Mouse (Mus musculus) hematopoietic stem cell, adult 5-6 weeks (primary cell): ENCODE measurements around the gene Otud7b. TPM values are rescaled to one million over a fixed set of nuclear protein-coding genes. Genes with fewer than 3 reads are reported as not detected.
A peak's percentile ranks its signal among the peaks of the same experiment; 100 is the strongest.
"Not testable (repeated sequence)": the region's sequence is repeated elsewhere in the genome, so short reads cannot be mapped to it uniquely, and the experiment has no call there.

Experiments used
- ATAC-seq, 2 experiments: fragments of 125-278 bp in 1 of 2; replicated peaks in 1 of 2; 2 replicates each; pipeline ENCODE4 v1.8.0; 2016 to 2017; ENCODE audit warnings: inconsistent platforms in 2 of 2, mild to moderate bottlenecking in 2 of 2, moderate number of reproducible peaks in 2 of 2, low read depth in 1 of 2, moderate TSS enrichment in 1 of 2; ENCODE audit not compliant: low FRiP score in 2 of 2, poor library complexity in 2 of 2, severe bottlenecking in 2 of 2, insufficient read depth in 1 of 2, low TSS enrichment in 1 of 2
- total RNA-seq: library from RNA; stranded (forward); fragments of 172-1452, 232-1000 nt; gene quantifications from 2 replicates; pipeline ENCODE4 v1.2.3, GENCODE M21; 2017

Otud7b gene
- total RNA-seq, 1 experiment from 2014 or later = 34.7 TPM

- no peak for ATAC-seq
Measured at GRCm38 (mm10) chr3:96168466-96169158, 64.3 kb downstream of the Otud7b start.

GRCm38 (mm10) chr3:96170276-96170675, 65.9 kb downstream of the Otud7b start:
- ATAC-seq = no peak

- no peak for ATAC-seq
Measured at GRCm38 (mm10) chr3:96170976-96171545, 66.7 kb downstream of the Otud7b start.

- ATAC-seq = no peak
Measured at GRCm38 (mm10) chr3:96171583-96172196, 67.4 kb downstream of the Otud7b start.

- ATAC-seq = peak; percentile 81 to 95
Measured at GRCm38 (mm10) chr3:96172197-96173178, 68.2 kb downstream of the Otud7b start, which contains the start of gene Sf3b4. TSS of gene Sf3b4 (plus strand) at chr3:96172332.

GRCm38 (mm10) chr3:96173185-96173584, 68.9 kb downstream of the Otud7b start:
- ATAC-seq = no peak

GRCm38 (mm10) chr3:96174042-96174441, 69.7 kb downstream of the Otud7b start:
- not testable (repeated sequence) for ATAC-seq

- ATAC-seq = no peak
Measured at GRCm38 (mm10) chr3:96175251-96175650, 70.9 kb downstream of the Otud7b start.

GRCm38 (mm10) chr3:96178427-96178826, 74.1 kb downstream of the Otud7b start:
- no peak for ATAC-seq

DNA sequence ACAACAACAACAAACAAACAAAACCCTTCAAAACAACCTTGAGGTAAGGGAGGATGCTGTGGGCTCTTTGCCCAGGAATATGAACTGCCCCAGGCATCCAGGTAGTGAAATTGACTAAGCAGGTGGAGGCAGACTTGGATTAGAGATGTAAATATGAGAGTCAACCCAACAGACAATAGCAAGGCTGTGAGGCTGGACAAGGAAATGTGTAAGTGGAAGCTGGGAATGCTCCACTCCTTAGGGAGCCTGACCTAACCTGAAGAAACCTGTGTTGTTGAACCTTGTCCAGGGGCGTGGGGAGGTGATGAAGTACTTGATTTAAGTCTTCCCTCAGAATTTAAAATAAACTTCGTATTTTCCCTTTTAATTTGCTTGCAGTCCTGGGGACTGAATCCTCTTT, 74.6 kb downstream of the Otud7b start:
- ATAC-seq = no peak

- ATAC-seq = no peak
Measured at GRCm38 (mm10) chr3:96179531-96179930, 75.2 kb downstream of the Otud7b start.

DNA sequence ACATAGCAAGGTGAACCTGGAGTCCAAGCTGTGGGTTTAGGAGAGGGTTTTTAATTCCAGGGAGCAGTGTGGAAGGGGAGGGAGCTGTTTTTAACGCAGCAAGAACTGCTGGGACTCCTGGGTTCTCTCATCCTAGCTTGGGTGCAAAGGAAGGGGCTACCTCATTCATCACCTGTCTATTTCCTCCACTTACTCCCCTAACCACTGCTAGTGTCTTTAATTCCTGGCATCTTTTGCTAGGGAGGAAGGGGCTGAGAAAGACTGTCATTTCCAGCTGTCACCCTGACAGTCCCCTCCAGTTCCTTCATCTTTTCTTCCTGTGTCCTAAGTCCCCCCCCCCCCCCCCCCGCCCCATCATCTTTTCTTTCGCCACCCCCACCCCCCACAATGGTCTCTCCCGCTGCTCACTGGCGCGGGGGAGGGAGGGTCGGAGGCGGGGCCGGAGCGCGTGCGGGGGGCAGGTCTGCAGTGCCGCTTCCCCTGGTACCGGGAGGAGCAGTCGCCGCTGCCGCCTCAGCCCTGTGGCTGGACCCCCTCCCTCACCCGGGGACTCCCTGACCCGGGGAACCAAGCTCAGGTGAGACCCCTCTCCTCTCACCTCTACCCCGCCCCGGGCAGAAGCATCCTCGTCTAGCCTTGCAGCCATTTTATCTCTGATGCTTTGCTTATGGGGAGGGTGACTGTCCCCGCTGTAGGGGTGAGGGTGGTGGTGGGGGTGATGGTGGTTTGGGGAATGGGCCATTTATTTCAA, 76.6 kb downstream of the Otud7b start, which contains the start of gene Sv2a:
Sv2a (plus strand) TSS at position 425 of the 751 bp plus-strand sequence.
- ATAC-seq = peak in 1 of 2 experiments; percentile 22; a peak in 1 of 4 replicates

DNA sequence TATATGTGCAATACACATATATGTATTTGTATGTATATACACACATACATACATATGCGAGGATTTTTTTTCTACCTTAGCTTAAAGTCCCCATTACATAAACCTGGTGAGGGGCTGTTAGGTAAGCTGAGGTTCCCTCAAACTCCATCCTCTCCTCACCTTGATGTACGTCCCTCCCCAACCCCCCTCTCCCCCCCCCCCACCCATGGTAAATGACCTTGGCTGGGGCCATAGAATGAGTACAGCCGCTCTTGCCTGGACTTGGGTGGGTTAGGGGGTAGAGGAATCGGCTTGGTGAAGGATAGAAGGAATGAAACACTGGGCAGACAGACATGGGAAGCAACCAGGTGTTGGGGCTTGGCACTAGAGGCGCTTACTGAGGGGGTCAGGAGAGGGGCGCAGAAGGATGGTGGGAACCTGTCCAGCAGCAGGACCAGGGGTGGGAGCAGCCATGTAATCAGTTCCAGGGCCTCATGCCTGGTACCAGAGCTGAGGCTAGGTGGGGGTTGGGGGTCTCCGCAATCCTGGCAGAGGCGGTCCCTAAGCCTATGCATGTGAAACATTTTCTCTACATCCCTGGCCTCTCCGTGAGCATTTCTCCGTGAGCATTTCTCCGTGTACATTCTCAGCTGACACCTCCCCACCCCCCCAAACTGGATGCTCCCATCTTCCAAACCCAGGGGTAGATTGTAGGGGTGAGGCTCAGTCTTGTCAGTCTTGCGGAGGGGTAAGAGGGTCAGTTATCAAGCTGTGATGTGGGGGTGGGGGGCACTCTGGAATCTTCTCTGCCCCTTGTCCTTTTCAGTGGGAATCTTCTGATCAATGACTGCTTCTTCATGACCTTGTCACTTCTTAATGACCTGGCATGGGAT, 77.4 kb downstream of the Otud7b start:
- ATAC-seq = no peak

GRCm38 (mm10) chr3:96182382-96182776, 78.1 kb downstream of the Otud7b start:
- no peak for ATAC-seq

- ATAC-seq = no peak
Measured at GRCm38 (mm10) chr3:96192977-96193376, 88.7 kb downstream of the Otud7b start.

- ATAC-seq = peak; percentile 25 to 28; a peak in 1 of 4 replicates
Measured at GRCm38 (mm10) chr3:96194966-96195365, 90.6 kb downstream of the Otud7b start.
